In the genomic region with DNA sequence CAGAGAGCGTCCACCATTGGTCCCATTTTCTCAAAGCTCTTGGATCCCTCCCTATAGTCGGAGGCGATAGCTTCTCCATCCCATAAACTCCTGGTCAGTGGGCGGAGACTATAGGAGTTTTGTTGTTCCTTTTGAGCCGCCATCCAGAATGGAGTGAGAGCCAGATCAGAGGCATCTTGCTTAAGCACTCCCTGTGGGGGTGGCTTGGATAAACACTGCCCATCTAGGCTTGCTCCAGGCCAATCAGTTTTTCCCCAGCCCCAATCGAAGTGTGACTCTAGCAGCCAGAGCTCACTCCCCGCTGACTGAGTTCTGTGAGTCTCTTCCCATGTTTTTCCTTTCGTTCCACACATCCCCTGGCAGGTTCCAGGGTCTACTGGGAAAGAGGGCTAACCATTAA, we compare ENCODE assay signal across 23 mouse cellular contexts. TPM values are rescaled to one million over a fixed set of nuclear protein-coding genes. Genes with fewer than 3 reads are reported as not detected.
DNase-seq lines count a peak whose midpoint lies in the region; ATAC-seq and TF ChIP-seq lines count a peak whose summit lies in the region.
"Had no signal": no experiment of that assay in that cellular context is flagged by ENCODE, and none has a peak within 500 bp of the region (broad histone marks: within the 10 kb centered on the region; RNA-seq: fewer than 3 reads in every experiment).

No protein-coding gene starts in this region.

- 58% methylated on average over 8 of the region's 8 CpGs for WGBS in liver, postnatal 0 days (ENCODE audit: insufficient replicate concordance)

- H3K36me3 ChIP-seq in liver, postnatal 0 days (replicated peaks; ENCODE audit: insufficient read depth, low read length), result no peaks in the 10 kb centered on the region
- H3K36me3 ChIP-seq: embryonic facial prominence, embryonic 12.5 days; heart, embryonic 15.5 days; hindbrain, embryonic 15.5 days; limb, embryonic 13.5 days; neural tube, embryonic 12.5 days had no signal

- H3K9me3 ChIP-seq in liver, postnatal 0 days (ENCODE audit: low read length), result no peaks in the 10 kb centered on the region
- H3K9me3 ChIP-seq: embryonic facial prominence, embryonic 12.5 days; forebrain, embryonic 13.5 days; heart, embryonic 15.5 days; hindbrain, embryonic 15.5 days; limb, embryonic 13.5 days; neural tube, embryonic 12.5 days had no signal

- DNase-seq in embryo, embryonic 10 days (ENCODE audit: low spot score), result peak; percentile 18
- no peak for DNase-seq in embryo, embryonic 9.5 days (ENCODE audit: extremely low spot score)
- peak; percentile 13 to 33 for DNase-seq in kidney, postnatal 4 days
- no peak for DNase-seq in kidney, postnatal 36 days
- DNase-seq in embryo, embryonic 10.5 days (ENCODE audit: low spot score), result peak; percentile 34
- DNase-seq in liver, postnatal 0 days, result peak; percentile 45
- no peak for DNase-seq in ovary, postnatal 36 days (ENCODE audit: low spot score)
- no peak for DNase-seq in thymus, postnatal 4 days
- DNase-seq: adrenal gland, postnatal 25 days; cerebellum, adult 11 months; cerebellum, postnatal 36 days; heart, postnatal 4 days; layer of hippocampus, postnatal 36 days; thymus, postnatal 36 days had no signal

- no peak for TF ChIP-seq CTCF in liver, postnatal 0 days (IDR thresholded peaks at IDR 0.05; ENCODE audit: low read depth)

- peak; percentile 83 for ATAC-seq in liver, postnatal 0 days
- ATAC-seq: forebrain, embryonic 13.5 days; intestine, postnatal 0 days had no signal

- no peak overlapping the region for H3K4me2 ChIP-seq in liver, postnatal 0 days (ENCODE audit: low read depth, low read length)
- H3K4me2 ChIP-seq: embryonic facial prominence, embryonic 12.5 days; forebrain, embryonic 13.5 days; heart, embryonic 15.5 days; hindbrain, embryonic 15.5 days; limb, embryonic 13.5 days; midbrain, embryonic 11.5 days; neural tube, embryonic 12.5 days had no signal

- TF ChIP-seq EP300 in liver, postnatal 0 days (IDR thresholded peaks at IDR 0.05; ENCODE audit: low read depth), result no peak

- H3K4me3 ChIP-seq in liver, postnatal 0 days (ENCODE audit: low read depth, low read length), result no peak overlapping the region
- H3K4me3 ChIP-seq: embryonic facial prominence, embryonic 12.5 days; erythroblast, embryonic 14.5 days; forebrain, embryonic 13.5 days; heart, embryonic 15.5 days; hindbrain, embryonic 15.5 days; limb, embryonic 13.5 days; neural tube, embryonic 12.5 days had no signal

- peaks cover 12% of the 10 kb centered on the region for H3K4me1 ChIP-seq in liver, postnatal 0 days (ENCODE audit: insufficient read depth)
- H3K4me1 ChIP-seq: embryonic facial prominence, embryonic 12.5 days; heart, embryonic 15.5 days; hindbrain, embryonic 15.5 days; limb, embryonic 13.5 days; neural tube, embryonic 12.5 days had no signal

- H3K27ac ChIP-seq in liver, postnatal 0 days (ENCODE audit: low read depth), result peak overlapping the region; percentile 41; the same call in 1 of the 2 replicates
- H3K27ac ChIP-seq: embryonic facial prominence, embryonic 12.5 days; forebrain, embryonic 13.5 days; heart, embryonic 15.5 days; hindbrain, embryonic 15.5 days; limb, embryonic 13.5 days; neural tube, embryonic 12.5 days had no signal

- H3K9ac ChIP-seq in liver, postnatal 0 days (replicated peaks), result no peak overlapping the region
- H3K9ac ChIP-seq: embryonic facial prominence, embryonic 12.5 days; forebrain, embryonic 13.5 days; heart, embryonic 15.5 days; hindbrain, embryonic 15.5 days; limb, embryonic 13.5 days; neural tube, embryonic 12.5 days had no signal

- H3K27me3 ChIP-seq in liver, postnatal 0 days (ENCODE audit: insufficient read depth, low read length), result no peaks in the 10 kb centered on the region
- H3K27me3 ChIP-seq: embryonic facial prominence, embryonic 12.5 days; forebrain, embryonic 13.5 days; heart, embryonic 15.5 days; hindbrain, embryonic 15.5 days; limb, embryonic 13.5 days; neural tube, embryonic 12.5 days had no signal

RNA-seq across cellular contexts. Expression of a gene that starts 31.2 kb away (rescaled TPM):
- polyA plus RNA-seq in liver, postnatal 0 days (2015; fragmentation: Nextera tagmentation; extraction: Ambion mirVana), result 1.5 and 2.0 TPM in 2 replicates
- polyA plus RNA-seq: erythroblast, embryonic 14.5 days had no signal

Comparison
In these comparisons a context has a peak if more than half of its experiments do, and no peak if none do; other contexts are left out.
1. DNase-seq: peak in embryo, embryonic 10 days (single experiment), kidney, postnatal 4 days (2 of 2), embryo, embryonic 10.5 days (single experiment) and liver, postnatal 0 days (single experiment); none in embryo, embryonic 9.5 days (single experiment), kidney, postnatal 36 days (0 of 2), ovary, postnatal 36 days (single experiment) and thymus, postnatal 4 days (single experiment).